Mouse (Mus musculus) right cerebral cortex, adult 2 months (tissue): Measurements from ENCODE around the gene Myod1.
A peak's percentile ranks its signal among the peaks of the same experiment; 100 is the strongest.

ENCODE experiments used
- DNase-seq, 2 experiments: peaks; one replicate each; pipeline ENCODE4 v3.0.0; 2021 to 2022; ENCODE audit warnings: low spot score in 2 of 2

Gene Myod1

GRCm38 (mm10) chr7:46391701-46392100 lies 15.4 kb downstream of the Myod1 start:
- no peak for DNase-seq

- DNase-seq, result peak; percentile 90 to 92
These were observed 16.8 kb downstream of the Myod1 start for GRCm38 (mm10) chr7:46393116-46393515.

DNA sequence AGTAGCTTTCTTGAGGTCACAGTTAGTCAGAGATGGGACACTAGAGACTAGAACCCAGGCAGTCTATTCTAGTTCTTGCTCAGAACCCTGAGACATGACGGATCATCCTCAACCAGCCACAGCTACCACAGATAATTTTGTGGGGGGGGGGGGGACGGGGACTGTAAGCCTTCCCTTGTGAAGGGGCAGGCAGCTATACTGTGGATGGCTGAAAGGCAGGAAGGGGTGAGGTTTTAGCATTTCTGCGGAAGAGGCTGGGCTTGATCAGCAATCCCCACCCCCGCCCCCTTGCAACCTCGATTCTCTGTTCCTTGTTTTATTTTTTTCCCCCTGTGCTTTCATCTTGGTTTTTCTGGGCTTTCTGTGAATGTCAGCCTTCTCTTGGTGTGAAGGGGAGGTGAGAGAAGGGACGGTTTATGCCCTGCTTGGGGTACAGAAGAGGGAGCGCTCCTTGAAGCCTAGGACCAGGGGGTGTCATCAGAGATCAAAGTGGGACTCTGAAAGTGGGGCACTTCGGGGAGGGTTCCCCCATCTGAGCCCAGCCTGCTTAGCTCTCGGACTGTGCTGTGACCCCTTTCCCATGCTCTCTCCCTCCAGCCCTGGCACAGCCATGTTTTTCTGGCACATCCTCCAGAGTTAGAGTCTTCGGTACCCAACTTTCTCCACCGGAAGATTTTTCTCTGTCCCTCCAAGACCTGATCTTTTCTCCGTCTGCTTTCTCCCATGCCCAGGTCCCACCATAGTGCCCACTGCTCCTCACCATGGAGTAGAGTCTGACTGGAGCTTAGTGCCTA lies 17.6 kb downstream of the Myod1 start:
- DNase-seq, result no peak

DNA sequence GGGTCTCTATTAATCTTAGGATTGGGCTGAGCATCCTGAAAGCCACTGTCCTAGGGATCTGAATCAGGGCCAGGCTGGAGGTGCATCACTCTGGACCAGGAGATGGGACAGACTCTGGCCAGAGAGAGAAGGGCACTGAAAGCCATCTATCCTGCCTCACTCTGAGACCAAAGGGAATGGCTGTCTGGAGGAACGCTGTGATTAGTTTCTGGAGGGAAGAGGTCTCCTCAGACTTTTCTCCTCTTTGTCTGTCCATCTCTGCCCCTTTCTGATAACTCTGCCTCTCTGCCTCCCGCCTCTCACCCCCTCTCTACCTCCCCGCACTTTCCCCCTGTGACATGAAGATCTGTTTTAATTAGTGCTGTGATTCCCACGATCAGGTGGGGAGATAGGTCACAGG lies 18.7 kb downstream of the Myod1 start:
- no peak for DNase-seq

DNA sequence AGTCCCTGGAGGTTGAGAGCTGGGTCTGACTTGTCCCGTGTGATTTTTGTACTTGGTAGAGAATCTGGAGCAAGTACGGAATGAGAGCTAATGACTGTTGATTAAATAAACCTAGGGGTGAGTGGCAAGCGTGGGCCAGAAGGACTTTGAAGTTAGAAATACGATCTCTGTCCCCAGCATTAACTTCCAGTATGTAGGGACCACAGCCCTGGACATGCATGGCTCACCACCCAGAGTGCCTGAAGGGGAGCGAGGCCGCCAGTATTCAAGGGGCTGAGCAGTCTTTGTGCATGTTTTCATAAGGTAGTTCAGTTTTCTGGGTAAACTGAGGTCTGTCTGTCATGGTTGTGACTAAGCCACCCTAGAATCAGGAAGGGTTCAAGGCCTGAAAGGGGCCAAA lies 19.3 kb downstream of the Myod1 start:
- peak in 1 of 2 experiments; percentile 2 for DNase-seq

DNA sequence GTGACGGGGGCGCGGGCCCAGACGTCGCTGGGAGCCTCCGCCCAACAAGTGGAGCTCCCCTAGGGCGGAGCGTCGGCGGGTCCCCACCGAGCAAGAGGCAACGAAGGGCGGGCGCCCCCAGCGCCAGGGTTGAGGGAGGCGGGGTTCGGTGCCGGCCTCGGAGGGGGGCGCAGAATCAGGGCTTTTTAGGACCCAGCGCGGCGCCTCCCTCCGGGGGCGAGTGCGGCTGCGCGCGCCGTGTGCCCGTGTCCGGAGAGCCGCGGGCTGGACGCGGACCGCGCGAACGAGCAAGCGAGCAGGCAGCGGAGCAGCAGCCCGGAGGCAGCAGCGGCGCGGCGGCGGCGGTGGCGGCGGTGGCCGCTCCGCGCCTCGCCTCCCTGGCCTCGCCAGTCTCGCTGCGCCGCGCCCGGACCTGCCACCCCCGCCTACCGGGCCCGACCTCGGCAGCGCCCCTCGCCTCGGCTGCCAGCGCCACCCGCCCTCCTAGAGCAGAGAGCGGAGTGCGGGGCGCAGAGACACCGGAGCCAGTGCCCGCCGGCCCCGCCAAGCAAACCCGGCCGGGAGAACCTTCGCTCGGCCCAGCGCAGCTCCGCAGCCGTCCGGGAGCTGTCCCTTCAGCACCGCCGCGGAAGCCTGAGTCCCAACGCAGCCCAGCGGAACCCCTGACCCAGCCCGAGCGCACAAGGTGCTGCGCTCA lies 20.1 kb downstream of the Myod1 start, which contains the start of gene Kcnc1:
Gene Kcnc1 (plus strand): TSS at position 267 of the 697 bp plus-strand sequence.
- peak; percentile 63 to 68 for DNase-seq

- DNase-seq, result peak; percentile 64 to 66
These were observed 20.9 kb downstream of the Myod1 start for GRCm38 (mm10) chr7:46396928-46397731.

- peak in 1 of 2 experiments; percentile 18 for DNase-seq
These were observed 21.6 kb downstream of the Myod1 start for GRCm38 (mm10) chr7:46397732-46398333.

- DNase-seq, result peak in 1 of 2 experiments; percentile 28
These were observed 22.3 kb downstream of the Myod1 start for GRCm38 (mm10) chr7:46398612-46399011.

DNA sequence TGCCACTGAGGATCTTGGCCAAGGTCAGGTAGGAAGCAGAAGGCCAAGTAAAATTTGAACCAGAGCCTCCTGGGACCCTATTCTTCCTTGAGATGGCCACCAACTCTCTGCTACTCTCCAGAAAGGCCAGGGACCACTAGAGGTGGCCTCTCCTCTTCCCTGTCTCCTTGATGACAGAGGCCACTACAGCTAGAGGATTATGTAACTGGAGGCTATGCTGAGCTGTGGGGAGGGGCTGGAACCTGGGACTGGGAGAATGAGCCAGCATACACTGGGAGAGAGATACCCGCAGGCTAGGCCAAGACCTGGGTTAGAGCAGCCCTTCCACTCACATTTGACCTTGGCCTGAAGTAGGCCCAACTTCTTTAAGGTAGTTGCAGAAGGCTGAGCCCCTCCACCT lies 23.4 kb downstream of the Myod1 start:
- DNase-seq, result no peak

DNA sequence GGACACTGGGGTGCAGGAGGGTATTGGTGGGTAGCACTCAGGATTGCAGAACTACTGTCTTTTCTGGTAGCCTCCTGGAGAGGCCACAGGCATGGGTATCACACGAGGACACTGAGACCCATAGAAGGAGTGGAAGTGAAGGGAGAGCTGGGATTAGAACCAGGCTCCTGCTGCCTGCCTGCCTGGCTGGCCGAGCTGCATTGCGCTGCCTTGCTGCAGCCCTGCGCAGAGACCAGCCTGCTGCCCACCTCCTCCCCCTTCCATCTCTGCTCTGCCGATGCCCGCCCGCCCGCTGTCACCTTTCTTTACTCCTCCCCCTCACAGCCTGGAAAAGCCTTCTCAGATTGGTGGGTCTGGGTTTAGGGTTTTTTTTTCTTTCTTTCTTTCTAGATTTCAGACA lies 24.1 kb downstream of the Myod1 start:
- DNase-seq, result no peak

DNA sequence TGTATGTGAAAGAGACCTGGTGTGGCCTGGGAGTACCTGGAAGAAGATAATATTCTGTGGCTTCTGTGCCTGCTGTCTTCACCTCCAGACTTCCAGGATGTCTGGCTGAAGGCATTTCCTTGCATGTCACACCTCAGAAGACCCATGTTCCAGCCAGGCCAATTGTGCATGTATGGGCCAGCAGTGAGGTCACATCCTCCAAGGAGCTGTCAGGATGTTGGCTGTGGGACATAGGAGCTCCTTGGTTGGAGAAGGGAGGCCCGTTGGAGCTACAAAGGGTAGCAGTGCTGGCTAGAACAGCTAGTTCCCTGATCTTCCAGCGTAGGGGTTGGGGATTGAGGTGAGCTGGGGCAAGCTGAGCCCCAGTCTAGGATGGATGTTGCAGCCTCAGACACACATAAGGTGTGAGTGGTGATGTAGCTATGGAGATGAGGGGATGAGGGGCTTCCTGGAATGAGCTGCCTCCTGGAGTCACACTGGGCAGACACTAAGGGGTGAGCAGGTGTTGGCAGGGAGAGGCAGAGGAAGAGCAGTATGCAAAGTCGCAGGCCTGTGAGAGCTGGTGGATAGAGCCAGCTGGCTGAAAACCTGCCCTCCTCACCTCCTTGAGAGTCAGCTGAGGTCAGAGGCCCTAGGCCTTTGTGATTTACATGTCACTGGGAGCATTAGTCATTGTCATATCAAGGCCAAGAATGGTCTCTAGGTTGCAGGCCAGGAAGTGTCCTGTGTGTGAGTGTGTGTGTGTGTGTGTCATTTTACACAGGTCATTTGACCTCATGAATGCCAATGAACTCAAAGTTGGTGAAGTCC lies 25.3 kb downstream of the Myod1 start:
- no peak for DNase-seq

GRCm38 (mm10) chr7:46403616-46404485 lies 27.6 kb downstream of the Myod1 start:
- no peak for DNase-seq

- no peak for DNase-seq
These were observed 28.5 kb downstream of the Myod1 start for GRCm38 (mm10) chr7:46404756-46405155.

- DNase-seq, result no peak
These were observed 32.3 kb downstream of the Myod1 start for GRCm38 (mm10) chr7:46408606-46409005.

DNA sequence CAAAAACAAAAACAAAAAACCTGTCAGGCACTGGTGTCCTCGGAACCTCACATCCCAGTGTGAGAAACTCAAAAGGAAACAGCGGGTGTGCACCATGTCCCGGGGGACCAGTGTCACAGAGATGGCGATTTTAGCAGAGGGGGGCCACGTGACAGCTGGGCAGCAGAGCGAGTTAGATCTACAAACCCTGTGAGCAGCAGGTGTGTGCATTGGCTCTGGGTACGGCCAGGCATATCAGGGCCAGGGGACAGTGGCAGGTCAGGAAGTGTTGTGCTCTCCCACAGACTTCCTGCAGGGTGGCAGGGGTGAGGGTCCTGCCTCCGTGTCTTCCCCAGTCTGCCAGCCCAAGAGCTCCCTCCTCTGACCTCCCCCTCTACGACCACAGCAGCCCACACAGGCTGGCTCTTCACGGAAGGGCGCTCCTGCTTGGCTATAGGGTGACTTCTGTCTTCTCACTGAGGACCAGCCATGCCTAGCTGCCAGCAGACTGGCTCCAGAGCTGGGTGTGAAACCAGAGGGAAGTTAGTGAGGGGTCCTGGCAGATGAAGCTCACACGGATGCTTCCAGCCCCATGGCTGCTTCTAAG lies 33.0 kb downstream of the Myod1 start:
- no peak for DNase-seq

DNA sequence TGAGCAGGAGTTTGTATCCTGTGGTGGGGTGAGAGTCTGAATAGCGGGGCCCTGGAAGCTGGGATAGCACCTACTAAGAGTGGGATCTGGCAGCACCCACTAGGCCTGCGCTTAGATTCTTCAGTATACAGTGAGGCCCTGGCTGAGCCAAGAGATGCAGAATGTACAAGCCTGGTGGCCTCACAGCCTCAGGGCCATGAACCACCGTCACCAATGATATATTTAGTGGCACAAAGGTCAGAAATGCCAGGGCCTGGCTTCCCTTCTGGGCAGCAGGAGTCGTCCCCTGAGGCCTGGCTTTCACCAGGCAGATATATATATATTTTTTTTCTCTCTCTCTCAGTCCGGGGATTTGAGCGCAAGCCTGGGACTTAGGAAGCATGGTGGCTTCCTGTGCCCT lies 34.5 kb downstream of the Myod1 start:
- DNase-seq, result no peak

- no peak for DNase-seq
These were observed 36.5 kb downstream of the Myod1 start for GRCm38 (mm10) chr7:46412823-46413222.

DNA sequence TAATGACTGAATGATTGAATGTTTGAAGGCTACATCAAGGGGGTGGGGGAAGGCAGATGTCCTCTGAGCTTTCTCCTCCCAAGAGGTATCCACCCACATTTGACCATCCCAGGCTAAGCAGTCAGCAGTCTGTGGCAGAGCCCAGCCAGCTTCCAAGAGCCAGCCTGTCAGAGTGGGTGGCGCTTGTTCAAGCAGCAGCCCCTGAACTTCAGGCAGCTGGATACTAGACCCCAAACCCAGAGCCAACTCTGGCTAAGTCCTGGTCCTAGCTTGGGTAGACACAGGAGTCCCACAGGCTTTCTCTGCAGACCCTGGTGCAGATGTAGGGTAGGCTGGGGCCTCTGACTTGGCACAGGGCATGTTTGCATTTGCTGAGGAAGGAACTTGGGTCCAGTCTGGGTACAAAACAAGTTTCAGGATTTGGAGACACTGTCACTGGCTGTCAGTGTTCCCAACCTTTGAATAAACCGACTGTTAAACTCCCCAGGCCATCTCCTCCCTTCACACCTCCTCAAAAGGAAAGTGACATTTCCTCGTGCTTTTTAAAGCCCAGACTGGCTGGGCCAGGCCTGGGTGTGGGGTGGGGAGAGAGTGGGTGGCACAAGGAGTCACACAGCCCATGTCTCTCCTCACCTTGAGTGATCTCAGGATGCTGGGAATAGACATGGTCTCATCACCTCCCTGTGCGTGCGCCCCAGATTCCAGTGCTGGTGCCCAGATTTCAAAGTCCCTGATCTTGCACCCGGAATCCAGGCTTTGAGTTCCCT lies 37.9 kb downstream of the Myod1 start:
- no peak for DNase-seq
